Mouse (Mus musculus): ENCODE data around the gene Stk11.

GRCm38 (mm10) chr10:80169651-80170050 lies 54.0 kb downstream of the Stk11 start:
- TF ChIP-seq CTCF (IDR thresholded peaks at IDR 0.05; ENCODE audit: borderline replicate concordance, insufficient read depth, low read length) (no peak), POLR2A (IDR thresholded peaks at IDR 0.05; ENCODE audit: low read depth, low read length) (no peak)
